Mouse (Mus musculus) ovary, adult 18-20 months (tissue): ENCODE data around the gene Gbp10.
"Not testable (repeated sequence)": the region's sequence is repeated elsewhere in the genome, so short reads cannot be mapped to it uniquely, and the experiment has no call there.

Experiments
- DNase-seq: peaks from one replicate; pipeline ENCODE4 v3.0.0; 2022; ENCODE audit warnings: low spot score, mixed read lengths

The Gbp10 gene

DNA sequence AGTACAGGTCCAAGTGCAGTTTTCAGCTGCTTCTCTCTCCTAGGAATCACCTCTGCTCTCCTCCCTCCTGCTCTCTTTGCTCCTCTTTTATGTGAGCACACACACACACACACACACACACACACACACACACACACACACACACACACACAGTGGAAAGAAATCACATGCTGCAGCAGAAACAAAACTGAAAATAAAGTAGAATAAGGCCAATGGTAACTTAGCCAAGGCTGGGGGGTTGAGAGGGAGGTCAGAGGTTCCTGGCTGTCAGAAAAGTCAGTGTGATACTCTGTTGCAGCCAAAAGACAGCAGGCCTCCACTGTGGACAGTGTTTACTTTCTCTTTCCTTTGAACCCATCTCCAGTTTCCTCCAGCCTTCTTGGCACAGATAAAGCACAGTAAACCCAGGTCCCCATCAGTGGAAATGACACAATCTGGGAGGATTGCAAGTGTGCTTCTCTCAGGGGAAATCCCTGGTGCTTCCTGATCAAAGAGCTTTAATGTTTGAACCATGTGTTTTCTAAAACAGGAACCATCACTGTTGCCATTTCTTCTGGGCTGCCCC is at the start of gene Gbp10:
Gene Gbp10, minus strand, starts transcription at position 51 of the 565 bp plus-strand sequence.
- not testable (repeated sequence) for DNase-seq

DNA sequence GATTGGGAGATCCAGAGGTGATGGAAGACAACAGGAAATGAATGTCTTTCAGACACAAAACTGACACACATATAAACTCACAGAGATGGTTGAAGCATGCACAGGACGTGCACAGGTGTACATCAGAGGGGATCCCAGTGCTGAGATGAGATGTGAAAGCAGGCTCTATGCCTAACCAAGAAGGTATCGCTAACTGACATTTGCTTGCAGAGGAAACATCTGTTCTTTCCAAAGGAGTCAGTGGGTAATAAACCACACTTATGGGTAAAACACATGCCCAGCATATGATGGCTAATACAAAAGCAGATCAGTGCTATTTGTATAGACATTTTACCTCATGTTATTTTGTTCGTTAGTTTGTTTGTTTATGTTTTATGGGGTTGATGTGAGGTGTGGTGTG is 21.3 kb upstream of the Gbp10 start:
- not testable (repeated sequence) for DNase-seq

DNA sequence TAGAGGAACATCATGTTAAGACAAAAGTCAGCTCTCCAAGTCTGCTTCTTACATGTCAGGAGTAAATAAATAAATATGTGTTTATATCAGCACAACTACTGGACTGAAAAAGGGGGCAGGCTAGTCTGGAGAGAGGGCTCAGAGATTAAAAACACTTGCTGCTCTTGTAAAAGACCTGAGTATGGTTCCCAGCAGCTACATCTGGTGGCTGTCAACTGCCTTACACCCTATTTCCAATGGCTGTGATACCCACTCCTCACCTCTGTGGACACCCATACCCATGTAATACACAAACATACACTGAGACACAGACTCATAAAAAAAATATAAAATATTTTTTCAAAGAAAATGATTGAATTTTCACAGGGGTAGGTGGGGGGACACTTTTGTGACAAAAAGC is 13.2 kb upstream of the Gbp10 start:
- DNase-seq = no peak

DNA sequence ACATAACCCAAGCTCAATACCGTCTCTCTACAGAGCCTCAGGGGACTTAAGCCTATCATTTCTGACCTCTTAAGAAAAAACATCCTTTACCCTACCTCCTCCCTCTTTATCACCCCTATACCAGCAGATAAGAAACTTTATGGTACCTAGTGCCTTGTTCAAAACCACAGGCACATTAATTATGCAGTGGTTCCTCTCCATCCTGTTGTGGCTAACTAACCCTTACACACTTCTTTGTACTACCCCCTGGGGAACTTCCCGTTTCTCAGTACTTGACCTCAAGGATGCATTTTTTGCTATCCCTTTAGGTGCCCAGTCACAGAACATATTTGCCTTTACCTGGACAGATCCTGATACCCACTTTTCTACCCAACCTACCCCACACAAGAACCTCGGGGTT is 5.4 kb upstream of the Gbp10 start:
- DNase-seq = not testable (repeated sequence)

DNA sequence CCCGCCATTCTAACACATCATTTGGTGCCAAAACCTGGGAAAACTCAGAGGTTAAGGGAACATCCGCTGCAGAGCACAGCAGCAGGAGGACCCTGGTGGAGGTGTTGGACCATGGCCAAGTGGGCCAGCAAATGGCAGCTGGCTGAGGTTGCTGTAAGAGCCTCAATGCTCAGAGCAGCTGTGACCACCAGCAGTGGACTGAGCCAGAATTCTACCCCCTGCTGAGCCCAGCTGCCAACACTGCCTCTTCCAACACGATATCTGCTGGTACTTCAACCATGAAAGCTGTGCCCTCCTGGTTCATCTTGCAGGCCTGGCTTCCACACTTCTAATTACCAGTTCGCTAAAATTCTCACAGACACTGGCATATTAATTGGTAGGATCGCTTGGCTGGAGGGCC is 1.6 kb upstream of the Gbp10 start:
- not testable (repeated sequence) for DNase-seq

DNA sequence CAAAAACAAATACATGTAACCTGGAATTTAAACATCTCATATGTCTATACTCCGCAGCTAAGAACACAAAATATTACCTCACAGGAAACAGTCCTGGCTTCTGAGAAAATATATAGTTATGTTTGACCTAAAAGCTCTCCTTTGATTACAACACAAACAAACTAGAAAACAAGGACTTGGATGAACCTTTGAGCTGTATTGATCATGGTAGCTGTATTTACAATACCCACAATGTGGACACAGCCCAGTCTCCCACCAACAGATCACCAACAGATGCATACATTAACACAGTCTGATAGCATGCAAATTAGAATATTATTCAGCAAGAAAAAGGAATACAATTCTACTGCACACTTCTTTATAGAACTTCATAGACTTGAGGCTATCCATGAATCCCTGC is 931 bp downstream of the Gbp10 start:
- not testable (repeated sequence) for DNase-seq

DNA sequence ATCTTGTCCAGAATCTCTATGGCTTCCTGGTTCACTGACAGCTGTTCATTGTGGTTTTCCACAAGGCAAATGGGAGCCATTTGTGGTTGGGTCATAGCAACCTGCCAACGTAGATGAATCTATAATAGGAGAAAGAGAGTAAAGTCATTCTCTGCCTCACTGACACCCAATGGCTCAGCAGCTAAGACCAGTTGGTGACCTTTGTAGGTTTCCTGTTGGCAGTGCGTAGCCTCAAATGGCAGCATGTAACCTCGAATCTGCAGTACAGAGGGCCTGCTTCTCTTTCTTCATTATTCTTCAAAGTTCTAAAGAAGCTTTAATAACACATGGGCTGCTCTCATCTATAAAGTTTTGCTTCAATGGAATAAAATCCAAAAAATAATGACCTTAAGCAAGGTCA is 3.3 kb downstream of the Gbp10 start:
- not testable (repeated sequence) for DNase-seq

DNA sequence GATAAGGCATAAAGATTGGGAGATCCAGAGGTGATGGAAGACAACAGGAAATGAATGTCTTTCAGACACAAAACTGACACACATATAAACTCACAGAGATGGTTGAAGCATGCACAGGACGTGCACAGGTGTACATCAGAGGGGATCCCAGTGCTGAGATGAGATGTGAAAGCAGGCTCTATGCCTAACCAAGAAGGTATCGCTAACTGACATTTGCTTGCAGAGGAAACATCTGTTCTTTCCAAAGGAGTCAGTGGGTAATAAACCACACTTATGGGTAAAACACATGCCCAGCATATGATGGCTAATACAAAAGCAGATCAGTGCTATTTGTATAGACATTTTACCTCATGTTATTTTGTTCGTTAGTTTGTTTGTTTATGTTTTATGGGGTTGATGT is 30.4 kb downstream of the Gbp10 start:
- DNase-seq = not testable (repeated sequence)

DNA sequence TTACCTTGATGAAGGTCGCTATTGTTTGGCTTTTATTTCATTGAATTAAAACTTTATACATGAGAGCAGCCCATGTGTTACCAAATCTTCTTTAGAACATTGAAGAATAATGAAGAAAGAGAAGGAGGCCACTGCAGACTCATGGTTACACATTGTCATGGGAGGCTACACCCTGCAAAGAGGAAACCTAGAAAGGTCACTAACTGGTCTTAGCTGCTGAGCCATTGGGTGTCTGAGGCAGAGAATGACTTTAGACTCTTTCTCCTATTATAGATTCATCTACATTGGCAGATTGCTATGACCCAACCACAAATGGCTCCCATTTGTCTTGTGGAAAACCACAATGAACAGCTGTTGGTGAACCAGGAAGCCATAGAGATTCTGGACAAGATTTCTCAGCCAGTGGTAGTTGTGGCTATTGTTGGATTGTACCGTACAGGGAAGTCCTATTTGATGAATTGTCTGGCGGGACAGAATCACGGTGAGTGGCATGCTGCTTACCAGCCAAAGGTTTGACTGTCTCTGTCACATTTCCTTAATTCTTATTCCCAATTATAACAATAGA is 38.5 kb downstream of the Gbp10 start:
- not testable (repeated sequence) for DNase-seq

DNA sequence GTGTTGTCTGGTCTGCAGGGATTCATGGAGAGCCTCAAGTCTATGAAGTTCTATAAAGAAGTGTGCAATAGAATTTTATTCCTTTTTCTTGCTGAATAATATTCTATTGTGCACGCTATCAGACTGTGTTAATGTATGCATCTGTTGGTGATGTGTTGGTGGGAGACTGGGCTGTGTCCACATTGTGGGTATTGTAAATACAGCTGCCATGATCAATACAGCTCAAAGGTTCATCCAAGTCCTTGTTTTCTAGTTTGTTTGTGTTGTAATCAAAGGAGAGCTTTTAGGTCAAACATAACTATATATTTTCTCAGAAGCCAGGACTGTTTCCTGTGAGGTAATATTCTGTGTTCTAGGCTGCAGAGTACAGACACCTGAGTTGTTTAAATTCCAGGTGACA is 40.2 kb downstream of the Gbp10 start:
- DNase-seq = not testable (repeated sequence)

DNA sequence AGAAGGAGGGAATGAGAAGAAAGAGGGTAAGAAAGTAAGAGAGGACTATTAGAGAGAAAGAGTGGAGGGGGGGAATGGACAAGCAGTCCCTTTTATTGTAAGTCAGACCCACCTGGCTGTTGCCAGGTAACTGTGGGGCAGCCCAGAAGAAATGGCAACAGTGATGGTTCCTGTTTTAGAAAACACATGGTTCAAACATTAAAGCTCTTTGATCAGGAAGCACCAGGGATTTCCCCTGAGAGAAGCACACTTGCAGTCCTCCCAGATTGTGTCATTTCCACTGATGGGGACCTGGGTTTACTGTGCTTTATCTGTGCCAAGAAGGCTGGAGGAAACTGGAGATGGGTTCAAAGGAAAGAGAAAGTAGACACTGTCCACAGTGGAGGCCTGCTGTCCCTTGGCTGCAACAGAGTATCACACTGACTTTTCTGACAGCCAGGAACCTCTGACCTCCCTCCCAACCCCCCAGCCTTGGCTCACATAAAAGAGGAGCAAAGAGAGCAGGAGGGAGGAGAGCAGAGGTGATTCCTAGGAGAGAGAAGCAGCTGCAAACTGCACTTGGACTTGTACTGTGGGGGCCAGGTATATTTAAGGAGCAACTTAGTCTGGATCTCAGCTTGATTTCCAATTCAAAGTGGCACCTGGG is 41.3 kb downstream of the Gbp10 start:
- not testable (repeated sequence) for DNase-seq

DNA sequence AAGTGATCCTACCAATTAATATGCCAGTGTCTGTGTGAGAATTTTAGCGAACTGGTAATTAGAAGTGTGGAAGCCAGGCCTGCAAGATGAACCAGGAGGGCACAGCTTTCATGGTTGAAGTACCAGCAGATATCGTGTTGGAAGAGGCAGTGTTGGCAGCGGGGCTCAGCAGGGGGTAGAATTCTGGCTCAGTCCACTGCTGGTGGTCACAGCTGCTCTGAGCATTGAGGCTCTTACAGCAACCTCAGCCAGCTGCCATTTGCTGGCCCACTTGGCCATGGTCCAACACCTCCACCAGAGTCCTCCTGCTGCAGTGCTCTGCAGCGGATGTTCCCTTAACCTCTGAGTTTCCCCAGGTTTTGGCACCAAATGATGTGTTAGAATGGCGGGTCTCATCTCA is 43.0 kb downstream of the Gbp10 start:
- DNase-seq = not testable (repeated sequence)

DNA sequence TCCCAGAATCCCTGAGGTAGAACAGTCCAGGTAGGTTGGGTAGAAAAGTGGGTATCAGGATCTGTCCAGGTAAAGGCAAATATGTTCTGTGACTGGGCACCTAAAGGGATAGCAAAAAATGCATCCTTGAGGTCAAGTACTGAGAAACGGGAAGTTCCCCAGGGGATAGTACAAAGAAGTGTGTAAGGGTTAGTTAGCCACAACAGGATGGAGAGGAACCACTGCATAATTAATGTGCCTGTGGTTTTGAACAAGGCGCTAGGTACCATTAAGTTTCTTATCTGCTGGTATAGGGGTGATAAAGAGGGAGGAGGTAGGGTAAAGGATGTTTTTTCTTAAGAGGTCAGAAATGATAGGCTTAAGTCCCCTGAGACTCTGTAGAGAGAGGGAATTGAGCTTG is 46.8 kb downstream of the Gbp10 start:
- not testable (repeated sequence) for DNase-seq

DNA sequence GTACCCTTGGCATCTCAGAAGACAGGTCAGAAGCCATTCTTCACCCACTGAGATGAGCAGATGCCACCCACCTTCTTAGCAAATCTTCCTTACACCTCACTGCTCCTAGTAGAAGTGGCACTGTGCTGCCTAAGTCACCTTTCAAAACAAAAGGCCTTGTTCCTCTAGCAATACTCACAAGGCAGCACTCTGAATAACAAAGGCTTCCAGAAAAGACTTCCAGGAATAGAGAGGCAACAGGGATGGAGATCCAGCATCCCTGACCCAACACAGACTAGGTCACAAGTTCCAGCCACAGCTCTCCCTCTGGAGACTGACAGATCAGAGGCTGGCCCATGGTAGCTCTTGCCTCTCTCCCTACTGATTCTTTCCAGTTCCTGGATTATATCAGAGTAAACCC is 57.9 kb downstream of the Gbp10 start:
- no peak for DNase-seq
